Mouse (Mus musculus) gastrocnemius, postnatal 25 days (tissue): ENCODE measurements around the gene Myof. TPM values are rescaled to one million over a fixed set of nuclear protein-coding genes. Genes with fewer than 3 reads are reported as not detected.
A peak's percentile ranks its signal among the peaks of the same experiment; 100 is the strongest.

ENCODE experiments used
- DNase-seq: peaks from one replicate; pipeline ENCODE4 v3.0.0; 2022
- total RNA-seq, 2 experiments: library from RNA; stranded (reverse); gene quantifications; 1 replicate in 1 of 2; 2 replicates in 1 of 2; pipeline ENCODE4 v1.2.3; 2021

The Myof gene
- total RNA-seq, 2 experiments from 2014 or later, result 5.3 to 8.8 TPM

DNA sequence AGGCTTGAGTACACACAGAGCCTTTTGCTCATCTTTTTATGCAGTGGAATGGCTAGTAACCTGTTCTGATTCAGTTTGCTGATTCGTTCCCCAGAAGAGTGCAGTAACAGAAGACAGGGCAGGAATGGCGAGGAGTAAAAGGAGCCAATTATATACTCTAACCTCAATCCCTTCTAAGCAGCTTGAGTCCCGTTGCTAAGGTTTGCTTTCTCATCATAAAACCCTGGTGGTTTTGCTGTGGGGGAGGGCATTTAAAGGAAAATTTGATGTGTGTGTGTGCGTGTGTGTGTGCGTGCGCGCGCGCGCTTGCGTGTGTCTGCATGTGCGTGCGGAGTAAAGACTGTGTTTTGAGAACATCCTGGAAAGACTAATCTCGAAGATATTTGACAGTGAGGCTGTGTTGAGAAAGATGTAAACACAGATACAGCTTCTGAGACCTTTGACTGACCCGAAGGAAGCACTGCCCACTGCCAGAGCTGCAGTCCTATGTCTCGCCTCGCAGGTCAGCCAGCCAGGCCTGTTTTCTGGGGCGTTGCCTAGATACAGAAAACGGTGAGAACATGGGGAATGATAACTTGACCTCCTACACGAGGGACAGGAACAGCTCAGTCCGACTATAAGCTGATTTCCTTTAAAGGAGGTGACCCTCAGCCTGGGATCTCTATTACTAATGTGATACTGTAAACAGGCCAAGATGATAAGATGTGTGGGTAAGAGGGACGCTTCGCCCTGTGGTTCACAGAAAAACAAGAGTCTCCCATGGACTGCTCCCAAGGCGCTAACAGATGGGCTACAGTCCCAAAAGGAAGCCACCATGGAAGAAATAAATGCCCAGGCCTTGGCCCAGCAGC lies 39.5 kb downstream of the Myof start:
- DNase-seq, result peak; percentile 33

DNA sequence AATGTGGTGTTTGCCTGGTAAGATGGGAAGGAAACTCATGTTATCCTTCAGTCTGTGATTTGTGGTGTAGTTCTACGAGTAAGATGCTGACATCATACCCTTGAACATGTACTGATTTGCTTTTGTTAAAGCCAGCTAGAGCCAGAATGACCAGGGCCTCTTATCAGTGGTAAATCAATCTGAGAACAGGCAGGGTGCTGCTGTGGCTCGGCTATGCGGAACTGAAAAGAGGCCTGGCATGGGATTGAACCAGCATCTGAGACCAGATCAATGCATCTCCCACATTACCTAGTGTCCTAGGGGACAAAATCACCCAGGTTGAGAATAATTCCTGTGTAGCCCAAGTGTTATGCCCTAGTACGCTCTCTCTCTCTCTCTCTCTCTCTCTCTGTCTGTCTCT lies 40.6 kb downstream of the Myof start:
- DNase-seq, result no peak

DNA sequence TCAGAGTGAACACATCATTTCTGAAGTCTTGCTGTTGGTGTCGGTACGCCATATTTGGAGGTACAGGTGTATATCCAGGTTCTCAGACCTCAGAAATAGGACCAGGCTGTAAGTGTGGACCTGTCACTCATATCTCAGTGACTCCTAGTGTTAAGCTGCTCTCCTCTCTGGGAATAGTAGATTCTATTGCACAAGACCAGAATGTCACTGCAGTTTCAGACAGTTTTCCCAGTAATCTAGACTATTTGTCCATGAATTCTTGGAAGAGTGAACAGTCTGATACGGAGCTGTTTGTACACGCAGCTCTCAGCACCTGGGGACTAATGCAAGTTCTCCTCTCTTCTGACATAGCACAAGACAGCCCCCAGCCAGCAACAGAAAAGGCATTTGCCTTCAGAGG lies 42.4 kb downstream of the Myof start:
- no peak for DNase-seq

DNA sequence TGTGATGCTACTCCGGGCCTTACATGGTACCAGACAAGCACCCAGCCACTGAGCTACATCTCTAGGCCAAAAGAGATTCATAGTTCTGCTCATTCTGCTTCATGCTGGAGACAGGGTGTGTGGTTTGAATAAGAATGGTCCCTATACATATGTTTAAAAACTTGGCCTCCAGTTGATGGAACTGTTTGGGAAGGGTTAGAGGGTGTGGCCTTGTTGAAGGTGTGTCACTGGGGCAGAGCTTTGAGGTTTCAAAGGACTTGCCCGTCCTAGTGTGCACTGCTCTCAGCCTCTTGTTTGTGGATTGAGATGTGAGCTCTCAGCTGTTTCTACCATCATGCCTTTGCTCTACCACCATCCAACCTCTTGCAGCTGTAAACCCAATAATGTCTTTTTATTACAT lies 43.4 kb downstream of the Myof start:
- no peak for DNase-seq

- DNase-seq, result no peak
Observed at GRCm38 (mm10) chr19:37994301-37994700, 49.1 kb downstream of the Myof start.

DNA sequence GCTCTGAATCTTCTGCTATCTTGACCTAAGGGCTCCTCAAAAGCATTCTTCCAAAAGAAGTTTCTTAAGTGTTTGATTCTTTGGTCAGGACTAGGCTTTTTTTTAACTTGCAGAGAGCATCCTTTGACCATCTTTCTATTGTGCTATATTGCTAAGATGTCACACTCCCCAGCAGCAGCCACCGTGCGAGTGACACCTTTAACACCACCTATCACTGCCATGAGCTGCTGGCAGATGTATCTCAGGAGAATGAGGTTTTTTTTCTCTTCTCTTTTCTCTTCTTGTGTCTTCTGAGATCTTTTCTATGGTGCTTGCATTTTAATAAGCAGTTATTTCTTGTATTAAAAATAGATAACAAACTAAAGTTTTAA lies 51.2 kb downstream of the Myof start:
- no peak for DNase-seq

DNA sequence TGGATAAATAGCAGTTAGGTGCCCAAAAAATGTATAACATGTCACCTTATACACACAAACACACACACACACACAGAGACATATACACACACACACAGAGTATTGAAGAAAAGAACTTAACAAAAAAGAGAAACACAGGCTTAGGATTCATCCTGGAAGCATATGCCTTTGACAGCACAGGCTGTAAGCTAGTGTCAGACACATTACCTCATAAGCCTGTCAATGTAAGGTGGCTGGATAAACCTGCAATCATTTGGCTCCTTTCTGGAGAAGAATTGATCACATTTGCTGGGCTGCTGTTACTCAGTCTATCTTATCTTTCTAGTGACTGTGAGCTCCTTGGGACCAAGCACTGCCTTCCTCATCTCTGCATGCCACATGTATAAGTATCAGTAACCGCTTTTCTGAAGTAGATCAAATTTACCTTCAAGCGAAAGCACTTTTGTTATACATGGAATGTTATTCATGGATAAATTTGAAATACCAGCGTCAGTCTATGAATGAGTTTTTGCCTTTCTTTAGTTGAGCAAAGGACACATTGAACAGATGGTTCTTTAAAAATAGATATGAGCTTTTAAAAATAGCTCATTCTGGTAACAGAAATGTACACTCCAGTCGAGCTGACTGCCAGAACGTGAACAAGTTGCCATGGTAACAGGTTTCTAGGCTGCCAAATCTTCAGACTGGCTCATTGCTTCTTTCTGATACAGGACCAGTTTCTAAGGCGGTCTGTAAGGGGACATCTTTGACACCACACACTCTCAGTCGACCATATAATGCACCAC lies 51.8 kb downstream of the Myof start:
- DNase-seq, result no peak

GRCm38 (mm10) chr19:37989971-37990370 lies 53.4 kb downstream of the Myof start:
- no peak for DNase-seq

DNA sequence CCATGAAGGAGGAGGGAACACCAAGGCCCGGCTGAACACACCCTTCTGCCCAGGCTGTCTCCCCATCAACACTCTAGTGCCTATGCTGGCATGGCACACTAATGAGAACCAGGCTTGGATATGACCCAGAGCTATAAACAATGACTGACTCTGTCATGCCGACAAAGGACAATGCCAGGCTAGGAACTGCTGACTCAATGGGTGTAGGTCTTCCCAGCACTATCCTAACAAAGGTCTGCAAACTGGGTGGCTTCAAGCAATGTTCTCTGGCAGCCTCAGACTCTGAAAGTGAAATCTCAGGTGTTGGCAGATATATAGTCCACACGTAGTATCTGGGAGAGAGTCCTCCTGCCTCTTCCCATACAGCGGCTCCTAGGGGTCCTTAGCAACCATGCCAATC lies 55.2 kb downstream of the Myof start:
- DNase-seq, result no peak

- no peak for DNase-seq
Observed at GRCm38 (mm10) chr19:37985730-37986129, 57.6 kb downstream of the Myof start.

DNA sequence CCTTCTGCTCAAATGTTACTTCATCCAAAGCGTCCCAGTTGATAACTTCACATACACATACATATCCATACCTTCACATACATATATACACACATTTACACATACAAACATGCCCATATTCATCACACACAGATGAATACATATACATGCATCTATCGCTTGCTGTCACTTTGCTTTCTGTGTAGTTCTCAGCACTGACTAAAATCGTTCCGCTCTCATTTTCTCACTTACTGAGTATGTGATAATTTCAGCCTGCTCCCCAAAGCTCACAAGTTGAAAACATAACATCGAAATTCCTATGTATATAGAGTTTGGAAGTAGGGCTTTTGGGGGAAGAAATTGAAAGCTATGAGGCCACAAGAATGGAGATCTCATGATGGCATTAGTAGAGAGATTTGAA lies 67.4 kb downstream of the Myof start:
- no peak for DNase-seq

- DNase-seq, result no peak
Observed at GRCm38 (mm10) chr19:37970571-37970970, 72.8 kb downstream of the Myof start.

- no peak for DNase-seq
Observed at GRCm38 (mm10) chr19:37970004-37970403, 73.4 kb downstream of the Myof start.

- no peak for DNase-seq
Observed at GRCm38 (mm10) chr19:37965828-37966227, 77.5 kb downstream of the Myof start.

GRCm38 (mm10) chr19:37963421-37963820 lies 80.0 kb downstream of the Myof start:
- DNase-seq, result no peak

- no peak for DNase-seq
Observed at GRCm38 (mm10) chr19:37960791-37961190, 82.6 kb downstream of the Myof start.

- no peak for DNase-seq
Observed at GRCm38 (mm10) chr19:37959543-37960215, 83.7 kb downstream of the Myof start.

DNA sequence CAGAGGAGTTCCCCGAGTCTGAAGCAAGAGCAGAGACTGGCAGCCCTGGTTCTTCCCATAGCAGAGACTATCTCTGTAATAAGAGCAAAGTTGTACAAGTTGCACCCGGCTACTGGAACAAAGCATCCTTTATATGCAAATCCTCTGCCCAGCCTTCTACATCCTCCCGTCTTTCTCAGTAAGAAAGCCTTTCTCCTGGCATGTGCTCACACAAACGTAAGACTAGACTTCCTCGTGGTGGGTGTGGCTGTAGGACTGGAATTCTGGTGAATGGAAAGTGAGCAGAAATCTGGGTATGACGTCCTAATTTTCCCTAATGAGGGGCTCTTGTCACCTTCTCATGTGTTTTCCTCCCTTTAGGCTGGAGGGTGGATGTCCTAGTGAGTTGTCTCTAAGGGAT lies 84.3 kb downstream of the Myof start:
- DNase-seq, result no peak

DNA sequence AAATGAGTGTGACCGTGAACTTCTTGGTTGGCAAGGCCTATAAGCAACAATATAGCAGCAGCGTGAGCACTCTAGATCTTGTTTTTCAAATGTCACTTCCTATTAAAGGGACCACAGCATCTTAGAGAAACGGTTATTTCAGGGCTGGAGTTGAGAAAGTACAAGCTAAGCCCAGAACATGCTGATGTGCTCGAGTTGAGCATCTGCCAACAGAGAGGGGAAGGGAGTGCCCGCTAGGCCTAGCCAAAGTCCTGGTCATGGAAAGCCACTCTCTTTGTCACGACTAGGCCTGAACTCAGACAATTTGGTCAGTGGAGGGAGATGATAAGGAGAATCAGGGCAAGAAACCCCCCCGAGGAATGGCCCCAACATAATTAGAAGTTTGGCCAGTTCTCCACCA lies 86.1 kb downstream of the Myof start:
- DNase-seq, result peak; percentile 64

- DNase-seq, result no peak
Observed at GRCm38 (mm10) chr19:37956006-37956405, 87.4 kb downstream of the Myof start.

GRCm38 (mm10) chr19:37955425-37956001 lies 87.9 kb downstream of the Myof start:
- peak; percentile 37 for DNase-seq

DNA sequence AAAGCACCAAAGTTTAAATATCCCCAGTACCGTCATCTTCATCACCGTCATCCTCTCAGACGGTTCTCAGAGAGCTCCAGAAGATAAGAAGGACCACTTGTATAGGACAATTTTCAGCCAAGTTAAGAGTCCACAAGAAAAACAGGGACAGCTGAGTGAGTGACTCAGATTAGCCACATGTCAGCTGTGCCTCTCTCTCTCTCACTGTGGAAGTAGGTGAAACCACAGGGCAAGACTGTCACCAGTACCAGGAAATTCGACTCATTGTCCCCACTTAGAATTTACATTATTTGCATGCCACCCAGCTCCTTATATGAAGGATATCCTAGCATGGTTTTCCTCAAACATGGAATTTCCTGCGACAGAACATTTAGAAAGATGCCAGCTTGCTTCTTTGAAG lies 88.6 kb downstream of the Myof start:
- no peak for DNase-seq

DNA sequence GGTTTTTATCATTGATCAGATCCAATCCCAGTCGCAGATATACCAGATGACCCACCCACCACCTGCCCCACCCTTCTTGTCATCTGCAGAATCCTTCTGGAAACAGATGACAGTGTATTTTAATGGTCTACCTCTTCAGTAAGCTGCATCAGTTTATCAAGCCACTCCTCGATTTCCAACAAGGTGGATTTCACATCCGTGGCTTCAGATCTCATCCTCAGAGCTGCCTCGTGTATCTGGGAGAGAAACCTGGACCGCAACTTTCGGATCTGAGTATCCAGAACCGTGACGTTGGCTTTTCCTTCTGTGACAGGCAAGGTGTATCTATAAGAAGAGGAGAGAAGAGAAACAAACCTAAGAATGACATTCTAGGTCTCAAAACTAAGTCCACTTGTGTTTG lies 89.1 kb downstream of the Myof start:
- no peak for DNase-seq
